Mouse (Mus musculus): ENCODE results near the gene Prss23.
A peak's percentile ranks its signal among the peaks of the same experiment; 100 is the strongest.

Prss23 gene

DNA sequence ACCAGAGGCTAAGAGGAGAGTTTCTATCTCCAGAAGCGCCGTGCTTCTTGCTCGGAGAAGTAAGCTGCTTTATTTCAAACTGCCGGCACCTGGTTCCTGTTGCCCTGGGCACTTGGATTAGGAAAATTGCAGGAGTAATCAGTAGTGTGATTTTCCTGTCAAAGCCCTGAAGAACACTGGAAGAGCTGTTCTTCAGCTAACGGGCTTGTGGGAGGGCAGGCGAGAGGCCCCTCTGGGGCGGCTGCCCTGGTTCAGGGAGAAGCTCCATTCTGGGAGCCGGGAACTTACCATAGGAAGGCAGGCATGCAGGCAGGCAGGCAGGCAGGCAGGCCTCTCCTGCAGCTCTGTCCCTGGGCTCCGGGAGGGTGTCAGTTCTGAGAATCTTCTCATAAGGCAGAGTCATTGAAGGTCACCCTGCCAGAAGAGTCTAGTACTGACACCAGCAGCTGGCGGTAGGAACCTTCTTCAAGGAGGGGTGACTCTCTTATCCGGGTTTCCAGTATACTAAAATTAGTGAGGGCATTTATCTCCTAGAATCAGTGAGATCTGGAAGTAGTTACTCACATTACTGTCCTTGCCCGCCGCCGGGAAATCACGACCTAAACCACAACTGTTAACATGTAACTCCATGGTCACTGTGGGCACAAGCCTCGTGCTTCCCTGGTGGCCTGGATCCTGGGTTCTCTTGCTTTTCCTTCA lies at the start of gene Prss23:
TSS of gene Prss23 (minus strand) at position 457 of the 699 bp plus-strand sequence.
- DNase-seq (ENCODE audit: low spot score), result no peak

DNA sequence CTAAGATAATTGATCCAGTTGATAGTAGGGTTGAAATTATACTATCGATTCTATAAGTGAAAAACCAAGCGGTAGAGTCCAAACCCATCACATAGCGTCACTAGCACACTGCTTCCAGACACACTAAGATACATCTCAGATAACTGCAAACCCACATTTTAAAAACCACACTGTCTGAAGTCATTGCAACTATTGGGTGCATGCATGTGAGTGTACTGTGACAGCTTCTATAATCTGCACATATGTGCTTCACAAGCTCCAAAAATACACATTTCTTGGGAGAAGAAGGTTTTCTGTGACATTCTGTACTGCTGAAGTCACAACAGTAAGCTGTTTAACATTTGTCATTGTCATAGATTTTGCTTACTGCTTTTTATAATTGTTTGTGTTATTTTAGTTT lies 49.1 kb upstream of the Prss23 start:
- DNase-seq (ENCODE audit: low spot score), result no peak

DNA sequence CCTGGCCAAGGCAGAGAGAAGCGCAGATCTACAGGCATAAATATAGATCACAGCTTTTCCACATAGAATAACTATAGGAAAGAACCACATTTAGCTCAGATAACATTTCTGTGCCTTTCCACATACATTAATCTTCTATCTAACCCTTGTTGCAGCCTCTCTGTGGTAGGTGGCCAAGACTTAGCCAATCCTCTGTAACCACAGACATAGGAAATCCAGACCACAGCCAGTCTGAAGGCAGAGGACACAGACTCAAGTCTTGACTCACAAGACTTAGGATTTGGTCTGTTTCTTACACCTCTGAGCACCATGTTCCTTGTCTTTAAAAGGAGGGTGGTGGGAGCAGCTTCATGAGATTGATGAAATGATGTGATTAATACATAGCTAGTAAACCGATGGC lies 37.6 kb upstream of the Prss23 start:
- no peak for DNase-seq (ENCODE audit: low spot score)

DNA sequence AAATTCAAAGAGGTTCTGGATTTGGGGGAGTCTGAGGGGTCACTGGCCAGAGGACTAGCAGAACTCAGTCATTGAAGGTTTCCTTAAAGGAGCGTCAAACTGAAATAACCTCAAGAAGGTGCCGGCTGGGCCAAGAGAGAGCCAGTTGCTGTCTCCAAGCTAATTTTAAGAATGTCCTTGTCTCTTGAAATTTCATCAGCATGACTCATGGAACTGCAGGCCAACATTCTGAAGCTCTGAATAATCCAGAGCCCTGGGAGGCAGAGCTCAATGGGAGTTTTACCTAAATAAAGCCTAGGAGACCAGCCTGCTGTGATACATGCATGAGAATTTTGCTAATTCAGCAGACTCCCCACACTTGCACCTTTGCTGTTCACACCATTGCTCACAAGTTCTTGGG lies 36.5 kb upstream of the Prss23 start:
- peak; percentile 46 for DNase-seq (ENCODE audit: low spot score)

DNA sequence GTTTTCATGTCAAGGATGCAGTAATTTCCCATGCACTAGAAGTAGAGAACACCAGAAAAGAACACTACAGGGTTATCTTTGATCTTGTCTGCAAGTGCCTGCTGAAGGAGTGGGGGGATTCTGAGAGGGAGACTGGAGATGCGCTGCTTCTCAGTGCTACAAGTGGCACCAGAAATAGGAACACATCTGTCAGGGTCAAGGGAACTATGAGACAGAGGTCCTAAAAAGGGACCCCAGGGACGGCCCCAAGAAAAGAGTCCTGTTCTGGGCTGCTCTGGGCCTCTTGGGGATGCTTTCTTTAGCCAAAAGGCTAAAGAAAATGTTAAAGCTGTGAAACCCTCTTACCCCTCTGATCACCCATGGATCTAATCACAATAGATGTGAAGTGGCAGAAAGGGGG lies 35.2 kb upstream of the Prss23 start:
- no peak for DNase-seq (ENCODE audit: low spot score)

DNA sequence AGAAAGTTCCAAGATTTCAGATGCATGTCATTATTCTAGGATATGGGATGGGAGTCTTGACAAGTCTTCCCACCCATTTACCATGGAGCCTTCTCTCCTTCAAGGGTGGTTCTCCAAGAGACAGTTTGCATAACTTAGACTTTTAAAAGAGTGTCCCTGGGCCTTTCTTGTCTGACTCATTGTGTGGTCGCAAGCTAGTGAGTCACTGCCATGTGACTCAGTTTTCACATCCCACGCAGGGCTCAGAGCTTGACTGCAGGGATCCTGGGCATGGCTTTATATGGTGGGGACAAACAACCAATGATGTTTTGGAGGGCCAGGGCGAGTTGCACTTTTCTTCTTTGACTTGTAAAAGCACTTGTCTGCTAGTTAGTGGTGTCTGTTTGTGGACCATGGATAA lies 34.0 kb upstream of the Prss23 start:
- DNase-seq (ENCODE audit: low spot score), result no peak

DNA sequence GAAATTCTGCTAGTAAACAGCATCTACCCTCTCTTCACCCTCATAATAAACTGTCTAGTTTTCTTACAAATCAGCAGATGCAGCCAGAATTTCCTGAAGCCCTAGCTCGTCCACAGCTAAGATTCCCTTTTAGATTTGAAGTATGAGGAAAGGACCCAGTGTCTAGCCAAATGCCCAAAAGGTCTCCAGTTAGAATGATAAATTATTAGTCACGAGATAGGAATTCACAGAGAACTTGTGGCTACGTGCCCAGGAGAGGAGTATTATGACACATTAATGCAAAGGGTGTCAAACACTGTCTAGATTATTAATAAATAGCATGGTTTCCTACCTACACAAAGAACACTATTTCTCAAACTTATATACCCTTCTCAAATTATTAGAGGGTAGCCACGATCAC lies 32.6 kb upstream of the Prss23 start:
- DNase-seq (ENCODE audit: low spot score), result peak; percentile 6

DNA sequence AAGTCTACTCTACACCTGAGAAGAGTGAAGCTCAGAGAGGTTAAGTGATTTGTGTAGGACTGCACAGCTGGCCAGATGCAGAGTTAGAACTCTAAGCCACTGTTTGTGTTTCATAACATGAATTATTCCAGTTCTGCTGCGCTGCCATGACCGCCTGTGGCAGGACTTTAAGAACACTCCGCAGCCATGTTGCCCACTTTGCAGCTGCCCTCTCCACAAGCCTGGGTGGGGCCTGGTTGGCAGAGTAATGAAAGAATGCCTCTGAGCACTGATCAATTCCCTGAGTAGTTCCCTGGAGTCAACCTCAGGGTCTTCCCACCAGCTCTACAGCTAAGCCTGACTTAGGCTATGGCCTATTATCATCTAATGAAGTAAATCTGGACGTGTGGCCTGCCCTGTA lies 32.1 kb upstream of the Prss23 start:
- no peak for DNase-seq (ENCODE audit: low spot score)

DNA sequence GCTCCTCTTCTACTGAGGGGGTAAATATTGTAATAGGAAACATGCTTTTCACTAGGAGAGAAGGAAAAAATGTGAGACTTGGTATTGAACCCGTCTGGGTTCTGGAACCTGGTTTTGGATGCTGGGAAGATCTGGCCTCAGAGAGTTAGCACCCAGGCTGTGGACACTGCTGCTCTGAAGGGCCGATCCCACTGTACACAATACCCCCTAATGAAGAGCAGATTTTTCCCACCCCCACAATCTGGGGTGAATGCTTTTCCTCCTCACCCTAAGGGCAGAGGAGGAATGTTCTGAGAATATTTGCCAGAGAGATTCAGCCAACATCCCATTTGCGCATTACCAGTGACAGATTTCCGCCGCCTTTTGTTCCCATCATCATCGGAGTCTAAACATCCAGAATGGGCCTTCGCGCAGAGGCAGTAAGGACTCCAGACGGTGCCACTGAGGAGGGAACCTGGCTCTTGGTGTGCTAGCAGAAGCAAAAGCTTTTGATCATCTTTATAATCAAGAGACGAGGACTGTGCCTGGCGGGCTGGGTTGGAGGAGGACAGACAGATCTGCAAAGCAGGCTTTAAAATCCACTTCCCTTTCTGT lies 31.6 kb upstream of the Prss23 start:
- DNase-seq (ENCODE audit: low spot score), result peak; percentile 13

DNA sequence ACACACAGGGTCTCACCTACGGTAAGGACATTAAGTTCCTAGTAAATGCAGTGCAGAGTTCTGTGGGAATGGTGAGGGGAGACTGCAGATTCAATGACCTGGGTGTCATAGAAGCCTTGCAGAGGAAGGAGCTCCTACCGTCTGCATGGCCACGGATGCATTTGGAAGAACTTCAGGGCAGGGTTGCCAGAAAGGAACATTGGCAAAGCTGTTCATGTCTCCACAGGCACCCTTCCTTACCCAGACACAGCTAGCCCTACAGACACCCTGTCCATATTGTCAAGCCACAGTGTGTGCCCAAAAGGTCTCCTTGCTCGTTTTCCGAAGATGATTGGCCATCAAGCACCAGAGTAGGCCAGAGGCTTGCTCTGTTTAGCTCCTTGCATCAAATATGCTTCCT lies 30.1 kb upstream of the Prss23 start:
- DNase-seq (ENCODE audit: low spot score), result no peak

DNA sequence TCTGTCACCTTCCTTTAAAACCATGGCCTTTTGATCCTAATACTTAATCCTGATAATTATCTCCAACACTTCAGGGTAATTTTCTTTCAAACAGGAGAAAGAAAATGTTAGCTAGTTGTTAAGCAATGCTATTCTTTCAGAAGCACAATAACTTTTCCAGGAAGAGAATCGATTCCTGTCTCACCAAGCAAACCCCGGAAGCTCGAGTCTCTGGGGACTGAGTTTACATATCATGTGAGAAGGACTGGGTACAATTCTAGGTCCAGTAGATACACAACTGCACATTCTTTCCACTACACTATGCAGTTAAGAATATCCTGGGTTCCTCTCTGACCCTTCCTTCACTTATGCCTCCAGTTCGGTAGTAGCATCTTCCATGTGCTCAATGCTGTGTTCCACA lies 29.7 kb upstream of the Prss23 start:
- no peak for DNase-seq (ENCODE audit: low spot score)

DNA sequence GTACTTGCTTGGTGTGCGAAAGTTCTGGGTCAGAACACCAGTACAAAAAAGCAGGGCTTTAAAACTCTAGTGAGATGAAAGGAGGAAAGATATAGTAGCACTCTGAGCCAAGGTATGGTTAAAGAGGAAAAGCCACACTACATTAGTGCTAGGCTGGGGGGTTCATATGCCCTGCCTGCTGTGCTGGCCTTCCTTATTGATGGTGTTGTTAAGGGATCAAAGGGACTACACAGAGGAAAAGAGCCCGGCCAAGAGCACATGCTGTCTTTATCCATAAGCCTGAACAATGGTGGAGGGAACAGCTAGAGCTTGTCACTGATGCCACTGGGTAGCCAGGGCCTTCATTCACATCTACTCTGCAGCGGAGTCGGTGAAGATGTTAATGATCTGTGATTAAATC lies 28.2 kb upstream of the Prss23 start:
- DNase-seq (ENCODE audit: low spot score), result no peak

DNA sequence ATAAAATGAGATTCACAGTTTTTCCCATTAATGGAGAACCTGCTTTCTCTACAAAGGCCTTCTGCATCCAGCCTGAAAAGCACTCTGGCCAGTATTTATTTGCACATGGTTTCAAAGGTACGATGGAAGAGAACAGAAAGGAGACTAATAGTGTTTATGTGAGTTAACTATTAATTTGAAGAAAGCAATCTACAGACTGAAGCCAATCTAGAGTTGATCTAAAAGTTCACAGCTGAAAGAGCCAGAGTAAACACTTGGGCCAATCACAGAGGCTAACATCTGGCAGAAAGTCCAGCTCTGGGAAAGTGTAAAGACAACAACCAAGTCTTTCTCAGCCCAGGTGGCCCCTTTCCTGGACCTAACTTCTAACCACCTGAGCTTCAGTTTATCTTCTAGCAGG lies 27.1 kb upstream of the Prss23 start:
- DNase-seq (ENCODE audit: low spot score), result no peak

DNA sequence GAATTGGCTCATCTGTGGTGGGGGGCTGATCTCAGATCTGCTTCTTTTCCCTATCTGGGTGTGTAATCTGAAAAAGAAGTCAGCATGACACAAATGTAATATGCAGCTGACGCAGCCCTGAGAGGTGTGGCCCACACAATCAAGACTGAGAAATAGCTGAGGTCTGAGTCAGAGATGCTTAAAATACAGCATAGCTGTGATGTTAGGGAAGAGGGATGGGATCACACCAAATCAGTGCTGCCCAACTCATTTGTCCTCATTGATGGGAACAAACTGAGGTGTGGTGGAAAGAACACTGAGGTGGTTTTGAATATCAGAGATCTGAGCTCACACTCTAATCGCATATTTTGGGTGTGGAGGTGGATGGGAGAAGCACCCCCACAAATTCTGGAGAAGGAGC lies 14.0 kb upstream of the Prss23 start:
- DNase-seq (ENCODE audit: low spot score), result no peak

DNA sequence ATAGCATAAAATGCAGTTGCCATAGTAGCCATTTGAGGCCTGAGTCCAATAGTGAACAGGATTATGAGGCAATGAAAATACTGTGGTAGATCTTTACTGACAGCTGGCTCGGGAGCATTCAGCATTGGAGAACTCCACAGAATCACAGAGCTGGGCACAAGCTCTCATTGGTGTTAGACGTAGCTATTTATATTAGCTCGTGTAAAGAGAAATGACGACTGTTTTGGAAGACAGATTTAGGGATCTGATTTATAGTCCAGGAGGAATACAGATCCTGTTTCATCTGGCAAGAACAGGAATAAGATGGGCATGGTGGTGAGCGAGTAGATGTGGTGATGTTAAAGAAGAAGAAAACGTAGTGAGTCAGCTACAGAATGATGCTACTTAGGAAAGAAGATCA lies 12.4 kb upstream of the Prss23 start:
- no peak for DNase-seq (ENCODE audit: low spot score)

DNA sequence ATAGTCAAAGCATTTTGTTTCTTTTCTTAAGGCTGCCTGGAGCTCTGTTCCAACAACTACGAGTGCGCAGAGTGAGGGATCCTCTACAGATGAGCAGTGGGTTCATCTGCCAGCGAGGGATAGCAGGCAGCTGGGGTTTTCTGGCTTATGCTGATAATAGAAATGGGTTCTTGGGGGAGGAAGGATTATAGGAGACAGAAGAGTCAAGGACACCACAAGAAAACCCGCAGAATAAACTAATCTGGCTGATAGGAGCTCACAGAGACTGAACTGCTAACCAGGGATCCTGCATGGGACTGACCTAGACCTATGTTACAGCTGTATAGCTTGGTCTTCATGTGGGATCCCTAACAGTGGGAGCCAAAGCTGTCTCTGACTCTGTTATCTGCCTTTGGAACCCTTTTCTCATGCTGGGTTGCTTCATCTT lies 456 bp upstream of the Prss23 start:
- no peak for DNase-seq (ENCODE audit: low spot score)

DNA sequence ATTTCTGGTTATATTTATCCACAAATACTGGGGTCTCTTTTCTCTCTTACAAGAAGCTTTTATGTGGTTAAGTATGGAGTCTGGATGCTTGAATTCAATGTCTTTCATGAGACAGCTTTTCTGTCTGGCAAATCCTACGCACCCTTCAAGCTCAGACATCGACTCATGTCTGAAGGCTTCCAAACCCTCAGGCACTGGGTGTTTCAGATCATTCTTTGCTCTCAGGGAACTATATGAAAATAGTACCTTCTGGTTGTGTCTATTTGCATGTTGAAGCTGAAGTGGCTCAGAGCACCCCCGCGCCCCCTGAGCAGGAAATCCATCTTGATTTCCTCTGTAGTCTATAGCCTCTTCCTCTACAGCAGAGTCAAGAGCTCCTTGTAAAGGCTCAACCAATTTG lies 3.2 kb downstream of the Prss23 start:
- no peak for DNase-seq (ENCODE audit: low spot score)

DNA sequence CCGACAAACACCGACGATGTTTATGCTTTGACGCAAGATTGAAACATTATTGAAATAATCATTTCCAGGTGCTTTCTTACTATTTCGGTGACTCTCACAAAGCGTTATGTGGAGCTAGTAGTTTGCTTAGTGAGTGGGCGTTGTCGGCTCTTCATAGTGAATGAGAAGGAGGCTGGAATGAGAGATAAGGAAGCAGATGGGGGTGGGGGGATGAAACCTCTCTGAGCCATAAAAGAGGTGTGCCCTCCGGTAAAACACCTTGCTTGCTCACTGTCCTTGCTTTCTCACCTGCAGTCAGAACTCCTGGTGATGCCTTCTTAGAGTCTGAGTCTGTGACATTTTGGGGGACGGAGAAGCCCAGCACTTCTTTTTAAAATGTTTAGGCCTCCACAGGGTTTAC lies 4.8 kb downstream of the Prss23 start:
- no peak for DNase-seq (ENCODE audit: low spot score)

DNA sequence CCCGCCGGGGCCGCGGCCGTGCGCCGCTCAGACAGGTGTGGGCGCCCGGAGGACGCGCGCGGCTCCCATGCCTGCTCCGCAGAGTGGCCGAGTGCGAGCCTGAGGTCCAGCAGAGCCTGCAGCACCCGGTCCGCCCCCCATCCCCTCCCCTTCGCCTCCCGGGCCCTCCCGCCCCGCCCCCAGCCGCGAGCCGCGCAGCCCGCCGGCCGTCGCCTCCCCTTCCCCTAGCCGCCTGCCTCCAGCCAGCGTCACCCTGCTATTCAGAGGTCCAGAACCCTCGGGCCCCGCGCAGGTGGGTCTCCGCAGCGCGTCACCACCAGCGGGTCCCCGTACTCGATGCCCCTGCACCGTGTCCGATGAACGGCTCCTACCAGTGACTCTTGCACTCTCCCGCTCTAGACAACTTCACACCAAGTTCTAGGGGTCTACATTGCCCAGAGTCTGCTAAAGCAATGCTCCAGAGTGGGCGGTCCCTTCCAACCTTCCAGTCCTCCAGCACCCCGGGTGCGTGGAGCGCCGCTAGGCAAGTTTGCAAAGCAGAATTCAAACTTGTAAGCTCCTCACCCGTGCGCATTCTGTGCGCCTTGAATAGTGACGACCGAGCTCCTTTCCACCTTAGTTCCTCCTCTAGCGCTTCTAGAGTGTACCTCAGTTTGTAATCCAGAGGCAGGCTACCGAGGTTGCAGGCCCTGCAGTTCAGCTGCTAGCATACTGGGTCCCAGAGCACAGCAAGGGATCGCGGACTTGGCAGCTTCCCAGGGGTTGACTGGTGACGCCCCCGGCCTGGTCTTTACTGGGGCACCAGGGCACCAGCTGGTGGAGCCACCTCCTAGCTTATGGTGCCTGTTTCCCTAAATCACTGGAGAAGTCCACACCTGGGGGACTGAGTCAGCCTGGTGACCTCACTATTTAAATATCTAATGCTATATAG lies 9.3 kb downstream of the Prss23 start:
- DNase-seq (ENCODE audit: low spot score), result peak; percentile 42

DNA sequence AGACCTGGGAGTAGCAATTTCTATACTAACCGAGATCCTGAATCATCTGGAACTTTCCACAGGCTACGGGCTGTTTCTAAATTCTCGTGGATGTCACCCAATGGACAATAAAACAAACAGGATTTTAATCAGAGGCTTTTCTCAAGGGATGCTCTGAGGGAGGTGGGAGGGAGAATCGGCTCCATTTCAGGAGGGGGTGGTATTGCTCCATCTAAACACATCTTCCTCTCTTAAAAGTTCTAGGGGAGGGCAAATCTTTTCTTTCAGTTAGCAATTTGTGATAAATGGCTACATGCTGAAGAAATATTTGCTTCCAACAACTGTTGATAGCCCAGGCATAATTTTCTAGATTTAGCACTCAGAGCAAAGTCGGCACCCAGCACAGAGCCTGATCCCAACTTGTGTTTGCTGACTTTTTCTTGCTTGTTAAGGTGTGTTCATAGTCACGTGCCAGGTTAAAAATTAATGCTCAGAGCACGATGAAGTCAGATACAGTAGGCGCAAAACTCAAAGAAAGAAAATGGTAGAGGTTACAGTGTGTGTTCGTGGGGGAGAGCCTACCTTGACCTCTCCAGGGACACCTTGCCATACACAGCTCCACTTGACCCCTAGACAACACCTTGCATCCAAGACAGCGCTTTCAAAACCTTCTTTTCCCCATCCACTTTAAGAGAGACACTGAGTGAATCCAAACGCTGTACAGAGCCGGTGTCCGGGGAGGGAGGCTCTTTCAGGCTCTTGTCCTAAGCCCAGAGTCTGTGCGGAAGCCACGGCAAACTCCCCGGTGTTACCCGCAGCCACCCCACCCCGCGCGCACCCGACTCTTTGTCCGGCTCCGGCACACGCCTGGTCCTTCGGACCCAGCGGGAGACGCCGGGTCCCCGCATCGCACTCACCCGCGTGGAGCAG lies 10.2 kb downstream of the Prss23 start:
- no peak for DNase-seq (ENCODE audit: low spot score)

DNA sequence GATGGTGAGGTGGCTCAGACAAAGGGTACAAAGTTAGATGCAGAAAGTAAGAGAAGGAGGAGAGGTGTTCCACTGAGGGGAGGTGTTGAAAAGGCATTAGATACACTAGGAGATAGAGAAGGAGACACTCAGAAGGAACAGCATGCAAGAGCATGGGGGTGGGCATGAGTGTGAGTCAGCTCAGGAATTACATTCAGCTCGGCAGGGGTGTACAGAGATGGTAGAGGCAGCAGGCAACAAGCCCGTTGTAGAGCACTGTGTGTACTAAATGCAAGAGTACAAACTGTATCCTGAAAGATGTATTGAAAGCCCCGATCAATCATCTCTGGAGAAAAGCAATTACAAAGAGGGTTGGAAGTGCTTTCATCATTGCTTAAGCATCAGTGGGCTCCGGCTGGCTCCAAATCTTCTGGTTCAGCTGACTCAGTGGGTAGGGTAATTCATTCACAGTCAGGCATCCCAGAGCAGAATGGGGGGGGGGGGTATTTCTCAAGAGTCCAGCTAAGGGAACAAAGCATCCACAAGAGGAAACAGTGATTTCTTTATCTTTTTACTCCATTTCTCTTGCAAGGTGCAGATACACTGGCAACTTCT lies 15.0 kb downstream of the Prss23 start:
- DNase-seq (ENCODE audit: low spot score), result no peak

DNA sequence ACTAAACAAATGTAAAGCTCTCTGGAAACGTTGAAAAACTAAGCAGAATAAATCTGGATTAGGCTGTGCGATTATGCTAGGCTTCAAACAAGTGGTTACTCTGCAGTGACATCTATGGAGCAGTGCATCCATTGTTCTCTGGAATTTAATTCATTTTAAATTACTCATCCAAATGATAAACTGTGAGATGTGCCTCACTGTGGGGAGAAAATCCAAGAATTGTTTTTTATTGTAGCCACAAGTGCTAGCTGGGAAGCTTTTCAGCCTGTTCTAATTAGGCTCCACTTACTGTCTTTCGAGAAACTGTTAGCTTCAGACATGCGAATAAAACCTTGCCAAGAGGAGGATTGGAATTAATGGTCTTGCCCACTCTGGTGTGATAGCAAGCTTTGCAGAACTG lies 18.3 kb downstream of the Prss23 start:
- DNase-seq (ENCODE audit: low spot score), result no peak
